Mouse (Mus musculus) adrenal gland, postnatal 4 days (tissue): ENCODE measurements around the gene Lingo3. TPM values are rescaled to one million over a fixed set of nuclear protein-coding genes. Genes with fewer than 3 reads are reported as not detected.

ENCODE experiments used
- microRNA-seq: library from miRNA; unstranded; fragments of <30 nt; microRNA quantifications from one replicate; pipeline ENCODE4 v1.2.0, GENCODE M21; 2021
- total RNA-seq, 2 experiments: library from RNA; stranded (reverse); gene quantifications; 2 replicates each; pipeline ENCODE4 v1.2.3; 2021

Lingo3 gene
- total RNA-seq, 2 experiments from 2014 or later = 1.1 to 1.5 TPM

Small RNA genes within 50 kb of the gene (microRNA-seq; reads per million reads assigned to microRNA genes)
- gene Mir1982 = 3.4 reads per million, percentile 9 among the genes with 10 or more reads in this experiment

Other genes with a start within 250 kb of the Lingo3 start
- 10 to 100 TPM; 49.5 to 51.8 TPM for gene Scamp4, start 241.2 kb downstream of the Lingo3 start, total RNA-seq
- gene Adat3, start 241.2 kb downstream of the Lingo3 start, total RNA-seq = 1 to 10 TPM; 4.0 to 4.9 TPM
- 1 to 10 TPM; 3.0 to 3.4 TPM for gene Gm49322, start 238.0 kb downstream of the Lingo3 start, total RNA-seq
- gene Csnk1g2, start 221.2 kb downstream of the Lingo3 start, total RNA-seq = 100 to 1,000 TPM; 169 to 173 TPM
- gene Btbd2, start 187.0 kb downstream of the Lingo3 start, total RNA-seq = 10 to 100 TPM; 72.0 to 76.3 TPM
- 100 to 1,000 TPM; 126 to 134 TPM for gene Mknk2, start 165.9 kb downstream of the Lingo3 start, total RNA-seq
- gene Mob3a, start 142.1 kb downstream of the Lingo3 start, total RNA-seq = 10 to 100 TPM; 16.5 to 16.6 TPM
- gene Izumo4, start 141.9 kb downstream of the Lingo3 start, total RNA-seq = 10 to 100 TPM; 18.3 to 24.9 TPM
- gene Ap3d1, start 101.8 kb downstream of the Lingo3 start, total RNA-seq = 100 to 1,000 TPM in 1 of 2 experiments, 10 to 100 TPM in 1; 98.9 to 114 TPM
- 10 to 100 TPM; 81.2 to 83.2 TPM for gene Dot1l, start 88.8 kb downstream of the Lingo3 start, total RNA-seq
- gene Sf3a2, start 45.8 kb downstream of the Lingo3 start, total RNA-seq = 10 to 100 TPM; 79.5 to 79.9 TPM
- 100 to 1,000 TPM in 1 of 2 experiments, 10 to 100 TPM in 1; 93.7 to 105 TPM for gene Plekhj1, start 45.4 kb downstream of the Lingo3 start, total RNA-seq
- gene Amh, start 38.8 kb downstream of the Lingo3 start, total RNA-seq = 1 to 10 TPM in 1 of 2 experiments, under 1 TPM in 1; 0.79 to 1.1 TPM
- gene Jsrp1, start 30.5 kb downstream of the Lingo3 start, total RNA-seq = 10 to 100 TPM; 12.7 to 18.4 TPM
- 100 to 1,000 TPM; 668 to 717 TPM for gene Oaz1, start 17.4 kb downstream of the Lingo3 start, total RNA-seq
- 10 to 100 TPM; 50.4 to 52.9 TPM for gene Lsm7, start 11.2 kb upstream of the Lingo3 start, total RNA-seq
- gene Sppl2b, start 11.2 kb upstream of the Lingo3 start, total RNA-seq = 10 to 100 TPM; 43.5 to 47.7 TPM
- not detected for gene Tmprss9, start 27.8 kb upstream of the Lingo3 start, total RNA-seq
- 100 to 1,000 TPM; 162 to 179 TPM for gene Timm13, start 56.9 kb upstream of the Lingo3 start, total RNA-seq
- 10 to 100 TPM; 18.5 to 23.1 TPM for gene Lmnb2, start 74.2 kb upstream of the Lingo3 start, total RNA-seq
- 10 to 100 TPM; 10.9 to 11.1 TPM for gene Gadd45b, start 86.0 kb upstream of the Lingo3 start, total RNA-seq
- gene Gng7, start 170.9 kb upstream of the Lingo3 start, total RNA-seq = 1 to 10 TPM; 5.4 to 6.7 TPM
- 1 to 10 TPM; 2.9 to 3.5 TPM for gene Diras1, start 181.6 kb upstream of the Lingo3 start, total RNA-seq
- 10 to 100 TPM; 32.9 to 36.3 TPM for gene Slc39a3, start 193.4 kb upstream of the Lingo3 start, total RNA-seq
- gene Sgta, start 216.1 kb upstream of the Lingo3 start, total RNA-seq = 100 to 1,000 TPM; 158 to 163 TPM
- gene Thop1, start 226.0 kb upstream of the Lingo3 start, total RNA-seq = 10 to 100 TPM; 39.1 to 46.7 TPM